In genomic region chr8:94702156-94702555, GRCm38 (mm10) we compare ENCODE assay signal across 10 mouse cellular contexts. TPM values are rescaled to one million over a fixed set of nuclear protein-coding genes. Genes with fewer than 3 reads are reported as not detected.
DNase-seq lines count a peak whose midpoint lies in the region; ATAC-seq and TF ChIP-seq lines count a peak whose summit lies in the region.
"Had no signal": no experiment of that assay in that cellular context is flagged by ENCODE, and none has a peak within 500 bp of the region (broad histone marks: within the 10 kb centered on the region; RNA-seq: fewer than 3 reads in every experiment).

No protein-coding gene starts in this region.

- no peak overlapping the region for H3ac ChIP-seq in C2C12 (ENCODE audit: control insufficient read depth, insufficient read length, low read depth)

- H3K36me3 ChIP-seq in heart, embryonic 15.5 days, result no peaks in the 10 kb centered on the region
- H3K36me3 ChIP-seq in C2C12 (ENCODE audit: control insufficient read depth, insufficient read depth), result no peaks in the 10 kb centered on the region
- no peaks in the 10 kb centered on the region for H3K36me3 ChIP-seq in embryonic facial prominence, embryonic 13.5 days
- no peaks in the 10 kb centered on the region for H3K36me3 ChIP-seq in midbrain, embryonic 10.5 days

- no peak for DNase-seq in heart, adult 9 months (ENCODE audit: low spot score in 2 of 2)
- no peak for DNase-seq in midbrain, embryonic 10.5 days (ENCODE audit: low spot score)
- DNase-seq in adrenal gland, postnatal 25 days, result no peak
- DNase-seq in thymus, postnatal 4 days, result no peak
- no peak for DNase-seq in cerebellum, postnatal 10 days

- H3K27ac ChIP-seq in heart, embryonic 15.5 days, result no peak overlapping the region
- no peak overlapping the region for H3K27ac ChIP-seq in embryonic facial prominence, embryonic 13.5 days
- H3K27ac ChIP-seq in midbrain, embryonic 10.5 days (replicated peaks), result no peak overlapping the region

- no peak overlapping the region for H3K9ac ChIP-seq in heart, embryonic 15.5 days
- H3K9ac ChIP-seq in embryonic facial prominence, embryonic 13.5 days, result no peak overlapping the region

- 59% methylated on average over 3 of the region's 3 CpGs for WGBS in heart, embryonic 15.5 days
- 73% methylated on average over 3 of the region's 3 CpGs for WGBS in embryonic facial prominence, embryonic 13.5 days
- WGBS in midbrain, embryonic 10.5 days, result 72% methylated on average over 3 of the region's 3 CpGs

- no peak for TF ChIP-seq CTCF in C2C12 (IDR thresholded peaks at IDR 0.05; ENCODE audit: control insufficient read depth, insufficient read depth, insufficient read length)

- H3K9me3 ChIP-seq in heart, embryonic 15.5 days (replicated peaks), result no peaks in the 10 kb centered on the region
- no peaks in the 10 kb centered on the region for H3K9me3 ChIP-seq in embryonic facial prominence, embryonic 13.5 days
- no peaks in the 10 kb centered on the region for H3K9me3 ChIP-seq in midbrain, embryonic 10.5 days (replicated peaks)

- H3K4me3 ChIP-seq in heart, embryonic 15.5 days, result peak overlapping the region; percentile 66; the same call in 1 of the 2 replicates
- H3K4me3 ChIP-seq in C2C12 (ENCODE audit: insufficient read depth, poor library complexity, severe bottlenecking), result peak overlapping the region; percentile 43
- H3K4me3 ChIP-seq in embryonic facial prominence, embryonic 13.5 days, result no peak overlapping the region
- H3K4me3 ChIP-seq in midbrain, embryonic 10.5 days, result peak overlapping the region; percentile 65; the same call in 1 of the 2 replicates

- no peaks in the 10 kb centered on the region for H3K79me3 ChIP-seq in C2C12 (ENCODE audit: low read depth)

- H3K4me1 ChIP-seq in heart, embryonic 15.5 days (replicated peaks), result peaks cover 13% of the 10 kb centered on the region
- H3K4me1 ChIP-seq in embryonic facial prominence, embryonic 13.5 days, result peaks cover 4% of the 10 kb centered on the region; the same call in 1 of the 2 replicates
- peaks cover 16% of the 10 kb centered on the region for H3K4me1 ChIP-seq in midbrain, embryonic 10.5 days

- peak overlapping the region; percentile 74; the same call in 1 of the 2 replicates for H3K4me2 ChIP-seq in heart, embryonic 15.5 days
- H3K4me2 ChIP-seq in embryonic facial prominence, embryonic 13.5 days, result peak overlapping the region; percentile 70; the same call in 1 of the 2 replicates

- H3K79me2 ChIP-seq in C2C12 (ENCODE audit: control insufficient read depth, insufficient read depth), result no peaks in the 10 kb centered on the region

- H3K27me3 ChIP-seq in heart, embryonic 15.5 days, result peaks cover 9% of the 10 kb centered on the region
- peaks cover 4% of the 10 kb centered on the region for H3K27me3 ChIP-seq in C2C12 (ENCODE audit: control insufficient read depth, insufficient read depth, insufficient read length)
- peaks cover 14% of the 10 kb centered on the region for H3K27me3 ChIP-seq in embryonic facial prominence, embryonic 13.5 days
- peaks cover 33% of the 10 kb centered on the region for H3K27me3 ChIP-seq in midbrain, embryonic 10.5 days (ENCODE audit: low read depth, poor library complexity, severe bottlenecking)

- no peak for ATAC-seq in heart, embryonic 15.5 days (replicated peaks; ENCODE audit: insufficient number of reproducible peaks, insufficient read depth, low FRiP score, low read depth)
- no peak for ATAC-seq in embryonic facial prominence, embryonic 13.5 days (ENCODE audit: insufficient number of reproducible peaks, insufficient read depth, low FRiP score, low TSS enrichment, low read depth)

TF ChIP-seq in C2C12, 6 proteins besides CTCF, POLR2A, EP300 and RAD21:
- TF ChIP-seq MYOG (IDR thresholded peaks at IDR 0.05; ENCODE audit: control insufficient read depth, extremely low read depth, insufficient read length) (no peak), MYOD1 (IDR thresholded peaks at IDR 0.05; ENCODE audit: control insufficient read depth, insufficient read length, low read depth) (no peak), USF1 (IDR thresholded peaks at IDR 0.05; ENCODE audit: low read depth) (no peak), CEBPB (IDR thresholded peaks at IDR 0.05; ENCODE audit: low read depth) (no peak), FOSL1 (IDR thresholded peaks at IDR 0.05; ENCODE audit: insufficient read depth, low read length, poor library complexity, severe bottlenecking) (no peak), MAX (IDR thresholded peaks at IDR 0.05) (no peak)

RNA-seq across cellular contexts. Expression of gene Pllp, which starts 6.1 kb away (rescaled TPM):
- polyA plus RNA-seq in heart, embryonic 15.5 days (2015; fragmentation: Nextera tagmentation; extraction: Ambion mirVana), result 0.23 and 0.96 TPM in 2 replicates
- 0.07 TPM for polyA plus RNA-seq in C2C12 (2012; fragmentation: generic; extraction: Trizol)
- 3.4 and 4.1 TPM in 2 replicates for polyA plus RNA-seq in embryonic facial prominence, embryonic 13.5 days (2015; fragmentation: Nextera tagmentation; extraction: Ambion mirVana)
- polyA plus RNA-seq in midbrain, embryonic 10.5 days (2016; fragmentation: Nextera tagmentation; extraction: Ambion mirVana), result 0.34 and 0.36 TPM in 2 replicates
- total RNA-seq in adrenal gland, postnatal 25 days (2021), result 0.67 TPM in 1 of 2 replicates, not detected in the other
- total RNA-seq: megakaryocyte progenitor cell, adult 5-6 weeks had no signal

RNA-seq across cellular contexts. Expression of gene Arl2bp, which starts 35.8 kb away (rescaled TPM):
- 112 and 121 TPM in 2 replicates for polyA plus RNA-seq in heart, embryonic 15.5 days (2015; fragmentation: Nextera tagmentation; extraction: Ambion mirVana)
- 65.5 TPM for polyA plus RNA-seq in C2C12 (2012; fragmentation: generic; extraction: Trizol)
- 152 and 163 TPM in 2 replicates for polyA plus RNA-seq in embryonic facial prominence, embryonic 13.5 days (2015; fragmentation: Nextera tagmentation; extraction: Ambion mirVana)
- polyA plus RNA-seq in midbrain, embryonic 10.5 days (2016; fragmentation: Nextera tagmentation; extraction: Ambion mirVana), result 210 and 222 TPM in 2 replicates
- 60.0 and 75.3 TPM in 2 replicates for total RNA-seq in adrenal gland, postnatal 25 days (2021)

RNA-seq across cellular contexts. Expression of gene Ccl22, which starts 43.2 kb away (rescaled TPM):
- 0.08 TPM in 1 of 2 replicates, not detected in the other for polyA plus RNA-seq in heart, embryonic 15.5 days (2015; fragmentation: Nextera tagmentation; extraction: Ambion mirVana)
- polyA plus RNA-seq in C2C12 (2012; fragmentation: generic; extraction: Trizol), result not detected
- not detected in 2 replicates for polyA plus RNA-seq in embryonic facial prominence, embryonic 13.5 days (2015; fragmentation: Nextera tagmentation; extraction: Ambion mirVana)
- polyA plus RNA-seq in midbrain, embryonic 10.5 days (2016; fragmentation: Nextera tagmentation; extraction: Ambion mirVana), result not detected in 2 replicates
- not detected in 2 replicates for total RNA-seq in adrenal gland, postnatal 25 days (2021)
- total RNA-seq: gastrocnemius, adult 2 months; megakaryocyte progenitor cell, adult 5-6 weeks had no signal
